Mouse (Mus musculus): ENCODE results near the gene Zan.
A peak's percentile ranks its signal among the peaks of the same experiment; 100 is the strongest.

Gene Zan

DNA sequence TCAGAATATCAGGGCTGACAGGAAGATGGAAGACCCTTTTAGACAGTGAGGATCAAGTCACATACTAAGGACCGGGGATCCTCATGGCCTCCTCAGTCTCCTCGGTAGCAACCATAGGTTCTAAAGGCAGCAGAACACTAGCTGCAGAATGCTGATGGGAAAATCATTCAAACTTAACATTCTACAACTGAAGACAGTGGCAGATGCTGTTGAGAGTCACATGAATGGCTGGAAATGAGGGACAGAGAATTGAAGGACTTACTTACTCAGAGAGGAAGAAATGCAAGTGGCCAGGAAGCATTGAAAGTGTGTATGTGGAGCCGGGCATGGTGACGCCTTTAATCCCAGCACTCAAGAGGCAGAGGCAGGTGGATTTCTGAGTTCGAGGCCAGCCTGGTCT lies at the start of gene Zan:
TSS of gene Zan (minus strand) at position 101 of the 400 bp plus-strand sequence.
- DNase-seq (ENCODE audit: low spot score in 2 of 2) = no peak

DNA sequence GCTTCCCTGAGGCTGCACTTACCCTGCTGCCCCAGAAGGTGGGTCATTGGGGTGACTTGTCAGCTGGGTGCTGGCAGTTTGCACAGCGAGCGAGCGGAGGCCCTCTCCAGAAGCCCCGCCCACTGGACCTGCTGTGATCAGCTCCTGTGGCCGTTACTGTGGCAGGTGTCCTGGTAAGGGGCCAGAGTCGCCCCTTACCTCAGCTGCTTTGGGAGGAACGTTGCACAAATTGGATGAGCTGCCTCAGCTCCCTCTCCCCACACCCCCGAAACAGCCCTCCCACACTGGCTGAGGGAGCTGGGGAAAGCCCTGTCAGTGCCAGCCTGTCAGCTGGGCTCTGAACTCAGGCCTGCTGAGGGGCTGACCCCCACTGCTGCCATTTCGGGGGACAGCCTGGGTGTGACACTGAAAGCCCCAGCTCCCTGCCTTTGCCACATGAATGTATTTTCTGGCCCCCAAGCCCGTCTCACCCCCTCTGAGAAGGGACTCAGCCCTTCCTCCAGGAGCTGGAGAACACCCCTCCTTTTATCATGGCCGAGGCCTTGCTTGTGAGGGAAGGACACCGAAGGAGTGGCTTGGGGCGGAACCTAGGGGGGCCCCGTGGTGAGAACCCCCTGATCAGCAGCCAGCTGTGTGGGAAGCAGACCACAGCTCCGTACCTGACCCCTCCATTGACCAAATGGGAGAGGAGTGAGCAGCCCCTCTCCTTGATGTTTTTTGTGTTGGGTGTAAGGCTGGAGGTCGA lies 49.5 kb upstream of the Zan start:
- no peak for DNase-seq (ENCODE audit: low spot score in 2 of 2)

DNA sequence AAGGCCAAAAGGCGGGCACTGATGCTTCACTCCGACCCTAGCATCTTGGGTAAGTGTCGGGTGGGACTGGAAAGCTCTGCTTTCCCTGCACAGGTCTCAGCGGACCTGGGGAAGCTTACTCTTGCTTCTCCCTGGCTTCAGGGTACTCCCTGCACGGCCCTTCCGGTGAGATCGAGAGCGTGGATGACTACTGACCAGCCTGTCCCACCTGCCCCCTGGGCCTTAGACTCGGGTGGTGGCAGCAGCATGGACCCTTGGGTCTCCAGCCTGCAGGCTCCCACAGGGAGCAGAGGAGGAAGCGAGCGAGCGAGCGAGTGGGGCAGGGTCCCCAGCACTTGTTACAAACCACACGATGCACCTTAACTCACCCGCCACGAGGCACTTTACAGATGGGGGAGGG lies 48.6 kb upstream of the Zan start:
- no peak for DNase-seq (ENCODE audit: low spot score in 2 of 2)

DNA sequence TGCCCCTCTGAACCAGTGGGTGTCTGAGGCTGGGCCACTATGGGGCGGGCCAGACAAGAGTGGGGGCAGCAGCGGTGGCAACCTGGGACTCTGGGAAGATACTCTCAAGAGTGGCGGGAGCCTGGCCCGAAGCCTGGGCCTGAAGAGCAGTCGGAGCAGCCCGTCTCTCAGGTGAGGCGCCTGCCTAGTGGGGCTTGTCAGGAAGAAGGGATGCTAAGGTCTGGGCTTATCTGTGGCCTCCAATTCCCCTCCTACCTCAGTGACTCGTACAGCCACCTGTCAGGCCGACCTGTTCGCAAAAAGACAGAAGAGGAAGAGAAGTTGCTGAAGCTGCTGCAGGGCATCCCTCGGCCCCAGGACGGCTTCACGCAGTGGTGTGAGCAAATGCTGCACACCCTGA lies 47.8 kb upstream of the Zan start:
- DNase-seq (ENCODE audit: low spot score in 2 of 2) = no peak

DNA sequence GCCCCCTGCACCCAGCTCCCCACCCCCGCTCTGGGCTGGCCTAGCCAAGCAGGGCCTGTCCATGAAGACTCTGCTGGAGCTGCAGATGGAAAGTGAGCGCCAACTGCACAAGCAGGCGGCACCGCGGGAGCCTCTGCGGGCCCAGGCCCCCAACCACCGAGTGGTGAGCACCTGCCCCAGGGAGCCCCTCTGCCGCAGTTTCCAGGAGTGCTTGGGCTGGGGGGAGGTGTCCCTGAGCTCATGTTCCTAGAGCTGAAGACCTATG lies 47.3 kb upstream of the Zan start:
- no peak for DNase-seq (ENCODE audit: low spot score in 2 of 2)

DNA sequence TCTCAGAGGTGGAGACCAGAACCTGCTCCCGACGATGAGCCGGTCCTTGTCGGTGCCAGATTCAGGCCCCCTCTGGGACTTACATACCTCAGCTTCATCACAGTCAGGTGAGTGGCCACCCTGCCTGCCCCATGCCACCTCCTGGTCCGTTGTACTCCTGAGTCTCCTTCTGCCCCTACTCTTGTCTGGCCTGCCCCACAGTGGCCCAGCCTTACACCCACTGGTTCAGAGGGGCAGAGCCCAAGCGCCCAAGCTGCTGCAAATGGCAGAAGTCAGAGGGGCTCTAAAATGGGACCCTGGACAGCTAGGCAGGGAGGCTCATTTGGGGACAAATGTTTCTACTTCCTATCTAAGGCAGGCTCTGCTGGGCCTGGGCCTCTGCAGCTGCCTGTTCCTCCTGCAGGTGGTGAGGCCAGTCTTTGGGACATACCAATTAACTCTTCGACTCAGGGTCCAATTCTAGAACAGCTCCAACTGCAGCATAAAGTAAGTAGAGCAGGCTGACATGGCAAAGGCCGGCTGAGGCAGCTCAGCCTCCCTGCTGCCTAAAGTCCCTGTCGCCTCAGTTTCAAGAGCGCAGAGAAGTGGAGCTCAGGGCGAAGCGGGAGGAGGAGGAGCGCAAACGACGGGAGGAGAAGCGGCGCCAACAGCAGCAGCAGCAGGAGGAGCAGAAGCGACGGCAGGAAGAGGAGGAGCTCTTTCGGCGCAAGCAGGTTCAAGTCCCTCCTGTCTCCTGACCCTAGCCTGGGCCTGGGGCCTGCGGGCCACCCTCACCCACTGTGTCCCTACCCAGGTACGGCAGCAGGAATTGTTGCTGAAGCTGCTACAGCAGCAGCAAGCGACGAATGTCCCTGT lies 46.8 kb upstream of the Zan start:
- DNase-seq (ENCODE audit: low spot score in 2 of 2) = no peak

DNA sequence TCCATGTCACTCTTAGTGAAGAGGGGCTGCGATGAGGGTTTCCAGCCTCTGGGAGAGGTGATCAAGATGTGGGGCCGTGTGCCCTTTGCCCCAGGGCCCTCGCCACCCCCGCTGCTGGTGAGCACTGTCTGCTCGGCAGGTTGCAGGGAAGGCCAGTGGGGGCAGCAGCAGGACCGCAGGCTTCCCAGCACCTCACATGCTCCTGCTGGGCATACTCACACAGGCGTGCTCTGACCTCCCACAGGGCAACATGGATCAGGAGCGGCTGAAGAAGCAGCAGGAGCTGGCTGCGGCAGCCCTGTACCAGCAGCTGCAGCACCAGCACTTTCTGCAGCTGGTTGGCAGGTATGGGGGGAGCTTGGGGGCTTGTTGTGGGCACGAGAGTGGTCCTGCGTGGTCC lies 45.8 kb upstream of the Zan start:
- DNase-seq (ENCODE audit: low spot score in 2 of 2) = no peak

DNA sequence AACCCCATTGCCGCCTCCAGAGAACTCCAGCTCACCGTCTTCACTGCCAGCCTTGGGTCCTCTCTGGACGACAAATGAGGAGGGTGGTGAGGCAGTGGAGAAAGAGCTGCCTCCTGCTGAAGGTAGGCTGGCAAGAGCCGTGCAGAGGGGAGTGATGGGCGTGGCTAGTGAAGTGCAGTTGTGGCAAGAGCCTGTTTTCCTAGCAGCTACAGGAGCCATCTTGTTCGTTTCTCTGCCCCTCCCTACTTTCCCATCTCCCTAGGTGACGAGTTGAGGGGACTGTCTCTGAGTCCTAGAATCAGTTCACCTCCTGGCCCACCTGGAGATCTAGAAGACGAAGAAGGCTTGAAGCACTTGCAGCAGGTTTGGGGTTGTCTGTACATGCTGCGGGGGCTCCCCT lies 45.0 kb upstream of the Zan start:
- DNase-seq (ENCODE audit: low spot score in 2 of 2) = no peak

DNA sequence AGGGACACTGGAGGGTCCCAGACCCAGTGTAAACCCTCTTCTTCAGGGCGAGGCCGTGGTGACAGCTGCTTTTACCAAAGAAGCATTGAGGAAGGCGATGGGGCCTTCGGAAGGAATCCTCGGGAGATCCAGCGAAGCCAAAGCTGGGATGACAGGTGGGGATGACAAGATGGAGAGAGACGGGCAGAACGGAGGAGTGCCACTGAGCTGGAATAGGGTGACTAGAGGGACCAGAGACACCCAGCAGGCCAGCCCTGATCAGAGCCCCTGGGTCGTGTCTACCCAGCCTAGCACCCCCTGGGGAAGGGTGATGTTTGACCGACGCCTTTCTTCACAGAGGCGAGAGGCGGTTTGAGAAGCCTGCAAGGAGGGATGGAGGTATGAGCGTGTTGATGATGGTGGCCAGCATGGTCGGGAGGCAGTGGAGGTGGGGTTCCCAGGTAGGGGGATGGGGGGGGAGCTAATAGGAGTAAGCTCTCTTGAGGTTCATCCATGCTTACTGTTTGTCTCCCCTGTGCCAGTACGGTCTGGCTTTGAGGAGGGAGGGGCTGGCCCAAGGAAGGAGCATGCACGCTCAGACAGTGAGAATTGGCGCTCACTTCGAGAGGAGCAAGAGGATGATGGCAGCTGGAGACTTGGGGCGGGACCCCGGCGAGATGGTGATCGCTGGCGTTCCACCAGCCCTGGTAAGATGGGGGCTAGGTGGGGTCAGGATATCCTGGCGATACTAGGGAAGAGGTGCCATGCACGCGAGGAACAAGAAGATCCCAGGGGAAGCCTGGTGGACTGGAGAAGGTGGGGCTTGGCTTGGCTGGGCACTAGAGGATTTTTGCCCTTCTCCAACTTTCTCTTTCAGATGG lies 43.1 kb upstream of the Zan start:
- no peak for DNase-seq (ENCODE audit: low spot score in 2 of 2)

DNA sequence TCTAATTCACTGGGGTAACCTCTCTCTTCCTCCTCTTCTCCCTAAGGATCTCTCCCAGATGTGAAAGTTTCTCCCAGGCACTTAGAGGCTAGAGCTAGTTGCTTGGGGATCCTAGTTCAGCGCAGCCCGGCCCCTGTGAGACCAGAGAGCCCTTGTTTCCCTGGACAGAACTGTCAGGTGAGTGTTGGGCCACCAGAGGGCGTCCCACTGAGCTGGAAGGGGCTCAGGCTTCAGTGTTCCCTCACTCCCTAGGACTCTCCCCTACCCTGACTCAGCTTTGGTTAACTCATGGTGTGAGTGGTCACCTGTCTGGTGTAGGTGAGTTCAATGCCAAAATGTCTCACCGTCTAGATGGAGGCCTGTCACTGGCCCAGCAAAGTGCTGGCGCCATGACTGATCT lies 41.6 kb upstream of the Zan start, which contains the start of gene Gigyf1:
TSS of gene Gigyf1 (plus strand) at position 113 of the 400 bp plus-strand sequence.
- no peak for DNase-seq (ENCODE audit: low spot score in 2 of 2)

DNA sequence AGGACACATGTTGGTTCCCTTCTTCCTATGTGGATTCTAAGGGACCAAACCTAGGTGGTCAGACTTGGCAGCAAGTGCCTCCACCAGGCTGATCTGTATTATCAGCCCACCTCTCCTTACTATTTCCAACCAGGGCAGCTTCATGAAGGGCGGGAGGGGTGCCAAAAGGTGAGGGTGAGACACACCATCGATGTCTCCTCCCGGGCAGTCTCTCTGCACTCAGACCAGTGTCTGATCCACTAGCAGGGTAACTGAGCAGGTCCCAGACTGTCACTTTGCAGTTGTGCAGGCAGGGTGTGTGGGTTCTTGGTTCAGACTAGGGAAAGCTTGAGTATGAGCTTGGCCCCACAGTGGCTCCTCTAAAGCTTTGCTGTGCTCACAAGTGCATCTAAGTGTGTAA lies 37.9 kb upstream of the Zan start:
- DNase-seq (ENCODE audit: low spot score in 2 of 2) = no peak

DNA sequence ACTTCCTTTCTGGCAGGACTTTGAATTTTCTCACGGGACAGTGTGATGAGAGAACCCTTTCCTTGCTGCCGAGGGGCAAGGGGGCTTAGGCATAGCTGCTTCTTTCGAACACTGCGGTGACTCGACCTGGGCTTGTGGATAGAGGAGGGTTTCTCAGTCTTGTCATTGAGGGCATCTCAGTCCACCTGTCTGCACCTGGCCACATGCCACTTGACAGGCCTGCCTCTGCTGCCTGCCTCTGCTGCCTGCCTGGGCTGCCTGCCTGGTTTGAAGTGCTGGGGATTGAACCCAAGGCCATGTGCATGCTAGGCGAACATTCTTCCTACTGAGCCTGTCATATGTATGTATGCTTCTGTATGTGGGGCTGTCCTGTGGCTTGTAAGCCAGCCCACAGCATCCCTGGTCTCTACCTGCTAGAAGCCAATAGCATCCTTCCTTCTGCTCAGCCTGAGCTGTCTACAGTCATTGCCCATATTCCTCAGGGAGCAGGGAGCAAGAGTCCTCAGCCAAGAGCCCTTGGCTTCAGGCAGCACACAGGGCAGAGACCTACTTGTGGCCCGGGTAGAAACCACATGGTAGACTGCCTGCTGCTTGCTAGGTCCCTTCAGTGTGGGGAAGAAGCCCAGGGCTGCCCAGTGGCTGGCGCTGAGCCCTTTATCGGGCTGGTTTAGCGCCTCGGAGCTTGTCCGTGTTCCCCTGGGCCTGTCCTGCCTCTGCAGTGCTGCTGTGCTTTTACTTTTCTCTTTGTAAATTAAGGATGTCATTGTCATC lies 37.3 kb upstream of the Zan start:
- no peak for DNase-seq (ENCODE audit: low spot score in 2 of 2)

DNA sequence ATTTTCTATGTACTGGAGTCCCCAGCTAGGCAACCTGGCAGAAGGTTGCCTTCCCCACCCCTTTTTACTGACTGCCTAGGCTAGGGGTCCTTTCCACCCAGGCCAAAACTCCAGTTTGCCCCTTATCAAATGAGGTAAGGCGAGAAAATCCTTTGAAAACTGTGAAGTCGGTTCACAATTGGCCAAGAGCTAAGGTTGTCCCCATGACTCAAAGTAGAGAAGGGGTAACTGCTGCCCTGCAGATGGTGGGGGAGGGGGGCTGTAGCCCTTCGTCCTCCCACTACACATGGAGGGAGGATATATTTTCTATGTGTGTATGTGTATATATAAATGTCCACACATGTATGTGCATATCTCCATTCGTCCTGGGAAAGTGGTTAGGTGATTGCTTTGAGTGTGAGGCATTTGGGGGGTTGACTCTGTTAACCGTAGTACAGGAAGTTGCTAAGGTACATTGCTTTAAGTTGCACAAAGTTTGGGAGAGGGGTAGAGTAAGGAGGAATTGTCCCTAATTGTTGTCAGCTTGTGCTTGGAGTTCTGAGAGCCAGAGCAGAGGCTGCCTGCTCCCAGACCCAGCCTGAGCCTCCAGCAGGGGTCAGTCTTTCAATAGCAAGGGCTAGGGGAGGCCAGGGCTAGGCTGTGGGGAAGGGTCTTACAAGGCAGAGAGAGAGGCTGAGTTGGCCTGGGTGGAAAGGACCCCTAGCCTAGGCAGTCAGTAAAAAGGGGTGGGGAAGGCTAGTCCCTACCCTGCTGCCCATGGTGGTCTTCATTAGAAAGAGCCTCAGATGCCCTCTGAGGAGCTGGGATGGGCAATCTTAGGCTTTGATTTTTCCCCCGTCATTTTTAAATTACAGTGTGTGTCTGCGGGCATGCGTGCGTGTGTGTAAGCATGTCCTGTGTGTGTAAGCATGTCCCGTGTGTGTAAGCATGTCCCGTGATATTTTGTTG lies 36.3 kb upstream of the Zan start:
- DNase-seq (ENCODE audit: low spot score in 2 of 2) = no peak

DNA sequence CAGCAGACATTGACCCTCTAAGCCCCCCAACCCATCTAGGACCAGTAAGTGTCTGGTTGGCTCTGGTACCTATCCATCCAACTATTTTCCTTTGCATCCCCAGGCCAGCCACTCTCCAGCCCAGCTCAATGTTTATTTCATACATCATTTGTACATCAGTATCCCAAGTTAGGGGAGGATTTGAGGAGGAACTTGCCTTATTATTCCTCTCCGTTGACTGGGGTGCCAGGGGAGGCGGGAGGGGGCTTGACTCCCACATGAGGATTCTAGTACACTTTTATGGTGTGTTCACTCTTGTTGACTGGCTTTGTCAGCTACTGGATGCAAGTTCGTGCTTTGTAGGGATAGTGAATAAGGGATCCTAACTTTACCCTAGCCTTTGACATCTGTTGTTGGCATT lies 34.8 kb upstream of the Zan start:
- DNase-seq (ENCODE audit: low spot score in 2 of 2) = no peak

DNA sequence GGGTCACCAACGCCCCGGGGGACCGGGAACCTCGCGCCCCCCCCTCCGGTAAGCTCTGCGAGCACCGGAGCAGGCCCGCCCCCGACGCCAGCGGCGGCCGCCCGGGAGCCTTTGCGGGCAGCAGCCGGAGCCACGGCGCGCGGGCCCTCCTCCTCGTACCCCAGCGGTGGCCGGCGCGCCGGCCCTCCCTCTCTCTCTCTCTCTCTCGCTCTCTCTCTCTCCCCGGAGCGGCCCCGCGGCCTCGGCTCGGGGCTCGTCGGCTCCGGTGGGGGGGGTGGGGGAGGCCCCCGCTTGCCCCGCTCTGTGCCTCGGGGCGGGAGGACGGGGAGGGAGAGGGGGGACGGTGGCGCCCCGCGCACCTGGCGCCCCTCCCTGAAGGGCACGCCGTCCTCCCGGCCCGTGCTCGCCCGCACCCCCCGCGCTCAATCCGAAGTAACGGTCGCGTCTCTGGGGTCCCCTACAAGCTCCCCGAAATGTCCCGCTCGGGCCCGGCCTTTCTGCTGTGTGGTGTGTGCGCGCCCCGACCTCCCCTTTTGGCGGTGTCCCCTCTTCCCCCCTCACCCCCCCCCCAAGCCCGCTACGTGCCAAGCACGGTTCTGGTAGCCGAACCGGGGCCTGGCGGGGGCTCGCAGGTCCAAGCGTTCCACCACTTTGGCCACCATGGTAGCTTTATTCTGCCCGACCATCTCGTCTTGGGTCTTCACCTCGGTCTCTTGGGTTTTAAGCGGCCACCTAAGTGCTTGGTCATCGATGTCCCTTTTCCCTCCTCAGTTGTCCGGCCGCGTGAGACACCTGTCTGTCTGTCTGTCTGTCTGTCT lies 33.9 kb upstream of the Zan start:
- DNase-seq (ENCODE audit: low spot score in 2 of 2) = no peak

DNA sequence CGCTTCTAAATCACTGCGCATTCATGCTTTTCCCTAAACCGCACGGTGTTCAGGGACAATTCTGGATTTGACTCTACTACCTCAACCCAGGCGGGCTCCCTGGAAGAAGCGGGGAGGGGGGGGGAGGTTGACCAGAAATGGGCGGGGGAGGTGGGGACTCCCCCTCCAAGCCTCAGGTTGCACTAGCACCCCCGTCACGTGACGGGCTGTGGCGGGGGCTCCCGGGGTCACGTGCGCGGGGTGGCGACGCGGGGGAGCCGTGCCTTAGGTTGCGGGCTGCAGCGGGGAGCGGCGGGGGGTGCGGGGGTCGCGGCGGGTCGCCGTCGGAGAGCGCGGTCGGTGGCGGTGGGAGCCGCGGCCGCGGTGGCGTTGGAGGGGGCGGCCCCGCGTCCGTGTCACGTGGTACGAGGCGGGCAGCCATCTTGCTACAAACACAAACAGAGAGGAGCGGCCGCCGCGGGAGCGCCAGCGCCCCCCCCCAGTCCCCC lies 33.2 kb upstream of the Zan start:
- DNase-seq (ENCODE audit: low spot score in 2 of 2) = peak; percentile 74 to 75

DNA sequence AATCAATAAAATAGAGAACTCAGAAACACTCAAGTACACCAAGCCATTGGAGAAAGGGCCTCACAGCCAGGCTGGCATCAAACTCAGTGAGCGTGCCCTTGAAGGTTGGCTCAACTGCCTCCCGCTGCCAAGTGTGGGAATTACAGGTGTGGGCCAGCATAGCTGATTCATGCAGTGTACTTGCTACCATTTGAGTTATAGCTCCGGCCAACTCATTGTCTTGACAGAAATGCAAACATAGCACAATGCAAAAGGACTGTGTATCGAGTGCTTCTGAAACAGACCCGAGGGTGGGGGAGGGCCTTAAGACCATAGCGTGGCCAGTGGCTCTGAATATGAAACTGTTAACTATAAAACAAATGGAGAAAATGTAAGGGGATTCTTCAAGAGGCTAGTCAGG lies 27.2 kb upstream of the Zan start:
- no peak for DNase-seq (ENCODE audit: low spot score in 2 of 2)

DNA sequence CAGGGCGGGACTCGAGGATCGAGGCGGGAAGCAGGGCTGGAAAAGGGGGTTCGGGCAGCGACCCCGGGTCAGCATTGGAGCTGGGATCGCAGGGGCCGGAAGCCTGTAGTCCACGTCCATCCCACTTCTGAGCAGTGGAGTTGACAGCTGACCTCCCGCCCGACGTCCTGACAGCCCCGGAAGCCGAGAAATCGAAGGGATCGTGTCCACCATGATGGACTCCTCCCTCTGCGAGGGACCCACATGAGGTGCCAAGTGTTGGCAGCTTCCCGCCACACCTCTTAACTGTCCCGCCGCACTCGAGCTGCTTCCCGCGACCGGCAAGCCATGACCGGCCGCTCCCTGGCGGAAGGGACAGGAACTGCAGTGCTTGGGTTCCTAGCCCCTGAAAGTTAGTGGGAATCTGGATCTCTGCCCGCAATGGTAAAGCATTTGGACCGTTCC lies 25.8 kb upstream of the Zan start:
- DNase-seq (ENCODE audit: low spot score in 2 of 2) = peak; percentile 59 to 60

Data from right cerebral cortex, postnatal 36 days (tissue).